Mouse (Mus musculus): ENCODE data around the gene Gm5089. TPM values are rescaled to one million over a fixed set of nuclear protein-coding genes. Genes with fewer than 3 reads are reported as not detected.

Gene Gm5089
- polyA plus RNA-seq (2015; fragmentation: Illumina TruSeq; extraction: RNeasy Lipid Tissue Mini Kit (QIAGEN cat#74804); ENCODE audit: insufficient read depth, low replicate concordance): not detected

GRCm38 (mm10) chr14:122450496-122451382 lies at the start of gene Gm5089:
TSS of gene Gm5089 (minus strand) at chr14:122451115.

GRCm38 (mm10) chr14:122490441-122491328 lies 39.8 kb upstream of the Gm5089 start, which contains the start of gene Gm10837:
TSS of gene Gm10837 (plus strand) at chr14:122490586.

GRCm38 (mm10) chr14:122474891-122475556 lies 24.1 kb upstream of the Gm5089 start, which contains the start of gene Zic2:
TSS of gene Zic2 (plus strand) at chr14:122475435.

GRCm38 (mm10) chr14:122464763-122465741 lies 14.1 kb upstream of the Gm5089 start, which contains the start of gene Zic5:
TSS of gene Zic5 (minus strand) at chr14:122465677.

Other genes with a start within 250 kb of the Gm5089 start
- gene Zic5, start 14.6 kb upstream of the Gm5089 start, polyA plus RNA-seq (2015; fragmentation: Illumina TruSeq; extraction: RNeasy Lipid Tissue Mini Kit (QIAGEN cat#74804); ENCODE audit: insufficient read depth, low replicate concordance): not detected
- gene Zic2, start 24.3 kb upstream of the Gm5089 start, polyA plus RNA-seq (2015; fragmentation: Illumina TruSeq; extraction: RNeasy Lipid Tissue Mini Kit (QIAGEN cat#74804); ENCODE audit: insufficient read depth, low replicate concordance): not detected
- not detected for gene Gm10837, start 39.5 kb upstream of the Gm5089 start, polyA plus RNA-seq (2015; fragmentation: Illumina TruSeq; extraction: RNeasy Lipid Tissue Mini Kit (QIAGEN cat#74804); ENCODE audit: insufficient read depth, low replicate concordance)
- 17.6 TPM for gene Pcca, start 83.2 kb upstream of the Gm5089 start, polyA plus RNA-seq (2015; fragmentation: Illumina TruSeq; extraction: RNeasy Lipid Tissue Mini Kit (QIAGEN cat#74804); ENCODE audit: insufficient read depth, low replicate concordance)